Mouse (Mus musculus) hematopoietic multipotent progenitor cell, adult 10-12 weeks (in vitro differentiated cells): ENCODE data around the gene Vmn1r2. TPM values are rescaled to one million over a fixed set of nuclear protein-coding genes. Genes with fewer than 3 reads are reported as not detected.

Source experiments
- polyA plus RNA-seq: library from polyadenylated mRNA; stranded (reverse); fragments of >175 nt; gene quantifications from 2 replicates; pipeline ENCODE4 v1.2.3, GENCODE M21; 2012; ENCODE audit warnings: low replicate concordance

The Vmn1r2 gene
- not detected in 2 replicates for polyA plus RNA-seq

DNA sequence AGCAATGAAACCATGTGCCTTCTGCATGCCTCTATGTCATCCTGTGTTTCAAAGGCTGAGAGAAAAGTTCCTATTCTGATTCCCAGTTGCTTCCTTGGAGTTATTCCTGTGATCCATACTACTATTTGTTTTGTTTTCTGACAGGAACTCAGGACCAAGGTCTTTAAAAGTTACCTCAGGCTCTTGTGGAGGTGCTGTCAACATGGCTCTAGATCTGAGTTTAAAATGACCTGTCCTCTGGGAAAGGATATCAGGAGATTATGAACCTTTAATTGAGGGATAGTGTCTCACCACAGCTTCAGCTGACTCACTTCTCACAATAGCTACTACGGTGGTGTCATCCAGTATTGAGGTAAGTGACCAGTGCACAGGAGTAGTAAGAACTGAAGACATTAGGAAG is at the start of gene Vmn1r2:
Vmn1r2 (plus strand) TSS at position 301 of the 400 bp plus-strand sequence.

DNA sequence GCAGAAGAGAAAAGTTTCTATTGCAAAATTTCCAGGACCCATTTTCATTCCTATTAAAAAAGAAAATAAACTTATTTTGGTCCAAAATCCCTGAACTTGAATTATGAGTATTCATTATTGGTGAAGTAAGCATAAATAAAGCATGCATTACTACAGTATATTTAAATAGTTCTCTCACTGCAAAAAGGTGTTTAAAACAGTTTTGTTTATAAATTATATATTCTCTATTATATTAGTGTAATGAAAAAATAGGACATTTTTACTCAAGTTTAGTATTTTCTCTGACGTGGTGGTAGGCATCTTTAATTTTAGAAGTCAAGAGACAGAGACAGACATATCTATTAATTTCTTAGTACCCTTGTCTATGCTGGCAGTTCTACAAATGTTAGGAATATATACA is 18.1 kb downstream of the Vmn1r2 start, which contains the start of gene Vmn1r3:
Vmn1r3 (minus strand) TSS at position 101 of the 400 bp plus-strand sequence.

Other genes with a start within 250 kb of the Vmn1r2 start
- not detected in 2 replicates for gene Vmn1r3, start 18.0 kb downstream of the Vmn1r2 start, polyA plus RNA-seq